Mouse (Mus musculus) erythroblast, embryonic 14.5 days (primary cell): ENCODE data around the gene Rbm6. TPM values are rescaled to one million over a fixed set of nuclear protein-coding genes. Genes with fewer than 3 reads are reported as not detected.

Experiments
- H3K27me3 ChIP-seq: 2 replicates; pipeline ENCODE4 v1.6.1; 2012; ENCODE audit warnings: inconsistent platforms; ENCODE audit not compliant: control insufficient read depth
- H3K36me3 ChIP-seq: 2 replicates; pipeline ENCODE4 v1.6.1; 2012; ENCODE audit warnings: mild to moderate bottlenecking, inconsistent platforms; ENCODE audit not compliant: control insufficient read depth
- H3K4me1 ChIP-seq: 2 replicates; pipeline ENCODE4 v1.6.1; 2012; ENCODE audit warnings: inconsistent platforms; ENCODE audit not compliant: control insufficient read depth
- H3K4me3 ChIP-seq: replicated peaks from 2 replicates; pipeline ENCODE3; 2012; ENCODE audit warnings: moderate library complexity, mild to moderate bottlenecking, inconsistent platforms
- H3K9me3 ChIP-seq: 2 replicates; pipeline ENCODE4 v1.6.1; 2012; ENCODE audit warnings: low read length, inconsistent platforms, mixed read lengths; ENCODE audit not compliant: control insufficient read depth
- GATA1 ChIP-seq: IDR thresholded peaks from 2 replicates; pipeline ENCODE4 v1.6.1; 2012; ENCODE audit warnings: low read length, inconsistent platforms, mixed read lengths
- TAL1 ChIP-seq: IDR thresholded peaks from 3 replicates; pipeline ENCODE4 v1.6.1; 2012; ENCODE audit warnings: low read length, inconsistent platforms, mixed read lengths
- polyA plus RNA-seq: library from polyadenylated mRNA; stranded (reverse); fragments of >175 nt; gene quantifications from 2 replicates; pipeline ENCODE4 v1.2.3, GENCODE M21; 2012

Gene Rbm6
- polyA plus RNA-seq, 1 experiment: 2.9 TPM

DNA sequence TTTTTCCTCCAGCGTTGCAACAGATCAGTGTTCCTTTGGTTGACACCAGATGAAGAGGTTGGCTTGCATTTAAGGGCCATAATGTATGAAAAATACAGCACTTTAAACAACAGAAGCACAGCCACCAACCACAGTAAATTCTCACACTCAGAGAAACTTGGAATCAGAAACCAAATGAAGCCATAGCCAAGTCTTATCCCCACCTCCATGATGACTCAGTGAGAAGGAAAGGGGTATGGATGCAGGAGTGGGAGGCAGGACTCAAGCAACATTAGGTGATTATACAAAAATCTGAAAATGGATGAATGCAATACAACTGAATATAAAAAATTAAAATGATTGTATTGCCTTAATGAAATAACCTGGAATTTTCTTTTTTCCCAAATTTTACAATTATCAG, 34.2 kb downstream of the Rbm6 start:
- peaks cover 65% of the 10 kb centered on the region for H3K36me3 ChIP-seq
- H3K27me3 ChIP-seq: no peaks in the 10 kb centered on the region
- no peak overlapping the region for H3K4me3 ChIP-seq
- no peaks in the 10 kb centered on the region for H3K9me3 ChIP-seq
- H3K4me1 ChIP-seq: no peaks in the 10 kb centered on the region
- TF ChIP-seq GATA1 (no peak), TAL1 (no peak)

- no peaks in the 10 kb centered on the region for H3K27me3 ChIP-seq
- H3K4me1 ChIP-seq: peaks cover 15% of the 10 kb centered on the region
- no peaks in the 10 kb centered on the region for H3K9me3 ChIP-seq
- H3K36me3 ChIP-seq: peaks cover 78% of the 10 kb centered on the region
- no peak overlapping the region for H3K4me3 ChIP-seq
- no peak for TF ChIP-seq TAL1
- TF ChIP-seq GATA1: no peak
Observed at GRCm38 (mm10) chr9:107833826-107834225, 39.2 kb downstream of the Rbm6 start.

DNA sequence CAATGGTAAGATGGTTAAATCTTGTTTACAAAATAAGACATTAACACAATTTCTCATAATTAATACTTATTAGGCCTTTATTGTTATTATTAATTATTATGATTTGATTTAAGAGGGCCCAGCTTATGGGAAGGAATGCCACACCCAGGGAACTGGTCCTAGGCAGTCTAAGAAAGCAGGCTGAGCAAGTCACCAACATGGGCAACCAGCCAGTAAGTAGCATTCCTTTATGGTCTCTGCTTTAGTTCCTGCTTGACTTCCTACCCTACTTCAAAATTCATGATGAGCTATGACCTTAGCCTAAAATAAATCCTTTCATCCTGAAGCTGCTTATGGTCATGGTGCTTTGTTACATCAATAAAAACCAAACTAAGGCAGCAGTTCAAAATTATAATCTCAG, 41.3 kb downstream of the Rbm6 start:
- Histone ChIP-seq H3K4me1 (peaks cover 15% of the 10 kb centered on the region), H3K27me3 (no peaks in the 10 kb centered on the region), H3K9me3 (no peaks in the 10 kb centered on the region), H3K4me3 (no peak overlapping the region), H3K36me3 (peaks cover 84% of the 10 kb centered on the region)
- no peak for TF ChIP-seq GATA1
- TF ChIP-seq TAL1: no peak

DNA sequence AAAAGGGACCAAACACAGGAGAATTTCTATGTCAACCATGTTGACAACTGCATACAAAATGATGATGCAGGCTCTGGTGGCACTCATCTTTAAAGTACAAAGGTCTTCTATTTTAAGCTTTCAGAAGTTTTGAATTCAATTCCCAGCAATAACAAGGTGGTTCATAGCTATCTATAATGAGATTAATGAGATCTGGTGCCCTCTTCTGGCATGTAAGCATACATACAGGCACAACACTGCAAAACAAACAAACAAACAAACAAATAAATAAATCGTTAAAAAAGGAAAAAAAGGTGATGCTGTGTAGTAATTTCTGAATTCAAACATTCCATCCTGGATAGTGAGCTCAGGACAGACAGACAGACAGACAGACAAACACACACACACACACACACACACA, 60.9 kb downstream of the Rbm6 start:
- H3K27me3 ChIP-seq: no peaks in the 10 kb centered on the region
- no peak overlapping the region for H3K4me3 ChIP-seq
- no peak for TF ChIP-seq TAL1
- TF ChIP-seq GATA1: no peak
- peaks cover 75% of the 10 kb centered on the region for H3K36me3 ChIP-seq
- no peaks in the 10 kb centered on the region for H3K9me3 ChIP-seq
- H3K4me1 ChIP-seq: no peaks in the 10 kb centered on the region

DNA sequence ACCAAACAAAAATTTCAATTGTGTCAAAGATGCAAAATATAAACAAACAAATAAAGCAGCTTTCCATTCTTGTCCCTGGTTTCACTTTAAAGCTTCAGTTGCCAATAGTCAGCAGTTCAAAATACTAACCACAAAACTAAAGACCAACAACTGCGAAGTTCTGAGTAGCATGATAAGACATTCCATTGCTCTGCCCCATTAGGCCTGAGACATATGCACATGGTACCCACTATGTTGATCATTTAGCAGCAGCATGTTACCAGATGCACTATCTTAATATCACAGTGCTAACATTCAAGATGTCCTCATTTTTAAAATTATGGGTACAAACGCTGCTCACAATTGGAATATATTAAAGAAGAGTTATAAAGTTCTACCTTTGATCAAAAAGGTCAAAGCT, 62.1 kb downstream of the Rbm6 start:
- Histone ChIP-seq H3K27me3 (no peaks in the 10 kb centered on the region), H3K4me1 (no peaks in the 10 kb centered on the region), H3K4me3 (no peak overlapping the region), H3K36me3 (peaks cover 72% of the 10 kb centered on the region), H3K9me3 (no peaks in the 10 kb centered on the region)
- no peak for TF ChIP-seq GATA1

DNA sequence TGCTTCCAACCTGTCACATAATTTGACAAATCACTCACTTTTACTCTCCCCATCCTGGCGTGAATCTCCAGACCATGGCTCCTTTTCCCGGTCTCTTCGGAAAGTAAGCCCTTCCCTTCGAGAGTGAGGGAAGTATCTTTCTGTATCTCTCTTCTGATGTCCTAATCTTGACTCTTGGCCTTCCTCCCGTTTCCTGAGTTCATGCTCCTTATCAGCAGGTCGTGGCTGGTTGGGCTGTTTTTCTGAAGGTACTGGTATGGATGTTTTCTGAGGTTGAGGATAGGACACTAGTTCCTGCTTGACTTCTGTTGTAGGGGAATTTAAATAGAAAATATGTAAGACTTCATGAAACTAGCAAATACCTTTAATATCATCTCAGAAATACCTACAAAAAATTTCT, 81.3 kb downstream of the Rbm6 start:
- H3K4me3 ChIP-seq: no peak overlapping the region
- peaks cover 3% of the 10 kb centered on the region for H3K4me1 ChIP-seq
- TF ChIP-seq GATA1 (no peak), TAL1 (no peak)
- H3K9me3 ChIP-seq: no peaks in the 10 kb centered on the region
- H3K36me3 ChIP-seq: peaks cover 81% of the 10 kb centered on the region
- no peaks in the 10 kb centered on the region for H3K27me3 ChIP-seq

- Histone ChIP-seq H3K9me3 (no peaks in the 10 kb centered on the region), H3K27me3 (no peaks in the 10 kb centered on the region), H3K4me3 (no peak overlapping the region), H3K4me1 (no peaks in the 10 kb centered on the region; the same call in 1 of the 2 replicates), H3K36me3 (peaks cover 86% of the 10 kb centered on the region)
- TF ChIP-seq TAL1 (no peak), GATA1 (no peak)
Observed at GRCm38 (mm10) chr9:107782536-107783203, 90.4 kb downstream of the Rbm6 start.

GRCm38 (mm10) chr9:107776809-107777208, 96.2 kb downstream of the Rbm6 start:
- TF ChIP-seq GATA1 (no peak), TAL1 (no peak)
- H3K9me3 ChIP-seq: no peaks in the 10 kb centered on the region

DNA sequence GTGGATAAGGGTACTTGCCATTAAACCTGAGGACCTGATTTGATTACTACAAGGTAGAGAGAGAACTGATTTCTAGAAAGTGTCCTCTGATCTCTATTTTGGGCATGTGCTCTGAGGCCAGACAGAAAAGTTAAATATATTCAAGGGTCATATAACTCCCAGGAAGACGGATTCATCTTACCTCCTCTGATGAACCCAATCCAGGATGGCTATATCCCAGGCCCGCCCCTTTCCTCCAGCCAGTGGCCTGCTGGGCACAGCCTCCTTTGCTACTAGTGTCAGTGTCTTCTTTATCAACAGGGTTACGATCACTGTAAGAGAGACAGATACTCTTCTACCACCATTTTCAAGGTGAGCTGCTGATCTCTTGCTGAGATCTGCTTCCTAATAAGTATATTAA, 98.6 kb downstream of the Rbm6 start:
- H3K27me3 ChIP-seq: no peaks in the 10 kb centered on the region
- H3K36me3 ChIP-seq: peaks cover 67% of the 10 kb centered on the region
- peaks cover 16% of the 10 kb centered on the region for H3K4me1 ChIP-seq
- no peaks in the 10 kb centered on the region for H3K9me3 ChIP-seq
- no peak for TF ChIP-seq GATA1
- no peak for TF ChIP-seq TAL1
- no peak overlapping the region for H3K4me3 ChIP-seq

More at GRCm38 (mm10) chr9:107776809-107777208, 96.2 kb downstream of the Rbm6 start:
- no peaks in the 10 kb centered on the region for H3K27me3 ChIP-seq
- H3K4me1 ChIP-seq: peaks cover 5% of the 10 kb centered on the region
- H3K4me3 ChIP-seq: no peak overlapping the region
- H3K36me3 ChIP-seq: peaks cover 87% of the 10 kb centered on the region

DNA sequence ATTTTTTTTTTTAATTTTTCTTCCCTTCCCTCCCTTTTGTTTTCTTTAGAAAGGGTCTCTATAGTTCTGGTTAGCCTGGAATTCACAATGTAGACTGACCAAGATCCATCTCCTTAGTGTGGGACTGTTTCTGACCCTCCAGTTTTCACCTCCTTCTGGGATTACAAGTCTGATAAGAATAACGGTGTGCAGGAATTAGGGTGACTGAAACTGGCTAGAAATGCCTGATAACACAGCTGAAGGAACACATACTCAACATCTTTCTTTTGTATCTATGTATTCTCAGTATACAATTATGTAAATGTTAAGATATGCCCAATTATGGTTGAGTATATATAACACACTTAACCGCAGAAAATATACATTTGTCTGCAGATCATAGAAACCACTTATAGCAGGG, 101.3 kb downstream of the Rbm6 start:
- no peak for TF ChIP-seq TAL1
- no peak for TF ChIP-seq GATA1
- peak overlapping the region; percentile 12 for H3K4me3 ChIP-seq
- H3K27me3 ChIP-seq: no peaks in the 10 kb centered on the region
- peaks cover 75% of the 10 kb centered on the region for H3K36me3 ChIP-seq
- peaks cover 30% of the 10 kb centered on the region for H3K4me1 ChIP-seq
- no peaks in the 10 kb centered on the region for H3K9me3 ChIP-seq
